Comparison of ENCODE assay signal across 20 mouse cellular contexts in genomic region chr14:51291505-51291904, GRCm38 (mm10). TPM values are rescaled to one million over a fixed set of nuclear protein-coding genes. Genes with fewer than 3 reads are reported as not detected.
DNase-seq lines count a peak whose midpoint lies in the region; TF ChIP-seq lines count a peak whose summit lies in the region.
"Had no signal": no experiment of that assay in that cellular context is flagged by ENCODE, and none has a peak within 500 bp of the region (broad histone marks: within the 10 kb centered on the region; RNA-seq: fewer than 3 reads in every experiment).

No protein-coding gene starts in this region.

- no peaks in the 10 kb centered on the region for H3K79me2 ChIP-seq in heart, adult 2 months (replicated peaks; ENCODE audit: control insufficient read depth, insufficient read depth, low read length)

- H3K9ac ChIP-seq in heart, adult 2 months (ENCODE audit: low read depth, low read length), result no peak overlapping the region
- H3K9ac ChIP-seq: embryonic facial prominence, embryonic 13.5 days; limb, embryonic 12.5 days; liver, embryonic 15.5 days; midbrain, embryonic 13.5 days had no signal

- no peaks in the 10 kb centered on the region for H3K4me1 ChIP-seq in heart, adult 2 months (ENCODE audit: control insufficient read depth, insufficient read depth, low read length)
- H3K4me1 ChIP-seq: embryonic facial prominence, embryonic 13.5 days; forebrain, embryonic 10.5 days; limb, embryonic 12.5 days; liver, embryonic 15.5 days; midbrain, embryonic 13.5 days had no signal

- no peaks in the 10 kb centered on the region for H3K27me3 ChIP-seq in heart, adult 2 months (ENCODE audit: control insufficient read depth, insufficient read depth, low read length)
- H3K27me3 ChIP-seq: embryonic facial prominence, embryonic 13.5 days; limb, embryonic 12.5 days; liver, embryonic 15.5 days; midbrain, embryonic 13.5 days had no signal

- no peak overlapping the region for H3K4me3 ChIP-seq in left cerebral cortex, adult 2 months
- H3K4me3 ChIP-seq in heart, adult 2 months, result no peak overlapping the region
- H3K4me3 ChIP-seq: embryonic facial prominence, embryonic 13.5 days; forebrain, embryonic 10.5 days; limb, embryonic 12.5 days; liver, embryonic 15.5 days; midbrain, embryonic 13.5 days had no signal

- WGBS in heart, adult 2 months, result 50% methylated on average over 1 of the region's 1 CpGs

- no peak for TF ChIP-seq POLR2A in heart, adult 2 months (IDR thresholded peaks at IDR 0.05; ENCODE audit: insufficient read depth, low read depth, low read length)

- DNase-seq in frontal cortex, adult 2 months (ENCODE audit: extremely low spot score in 1 of 2, low spot score in 1 of 2), result peak; percentile 1 to 8
- DNase-seq in frontal cortex, postnatal 36 days (ENCODE audit: low spot score in 2 of 2), result no peak
- peak; percentile 7 to 15 for DNase-seq in left cerebral cortex, postnatal 14 days (ENCODE audit: low spot score in 2 of 2)
- no peak for DNase-seq in left cerebral cortex, adult 2 months (ENCODE audit: extremely low spot score in 1 of 2, low spot score in 2 of 2)
- DNase-seq in adrenal gland, postnatal 14 days, result peak; percentile 62
- DNase-seq in cerebellum, adult 8-10 months, result peak; percentile 70
- no peak for DNase-seq in urinary bladder, adult 2 months (ENCODE audit: low spot score)
- no peak for DNase-seq in heart, adult 2 months
- DNase-seq: heart, postnatal 14 days; kidney, adult 11 months; kidney, postnatal 25 days; lung, postnatal 4 days had no signal

- intact Hi-C loops in left cerebral cortex, postnatal 14 days (cut with DNase I), result no loop called here
- intact Hi-C loops in left cerebral cortex, adult 2 months (cut with DNase I), result no loop called here
- intact Hi-C loops in heart, adult 2 months (cut with DNase I), result no loop called here

- no peak for TF ChIP-seq CTCF in left cerebral cortex, adult 2 months (IDR thresholded peaks at IDR 0.05)
- no peak for TF ChIP-seq CTCF in heart, adult 2 months (IDR thresholded peaks at IDR 0.05)

- H3K36me3 ChIP-seq in heart, adult 2 months (ENCODE audit: control insufficient read depth, insufficient read depth, low read length), result no peaks in the 10 kb centered on the region
- H3K36me3 ChIP-seq: embryonic facial prominence, embryonic 13.5 days; forebrain, embryonic 10.5 days; limb, embryonic 12.5 days; liver, embryonic 15.5 days; midbrain, embryonic 13.5 days had no signal

- H3K27ac ChIP-seq in left cerebral cortex, adult 2 months, result no peak overlapping the region
- no peak overlapping the region for H3K27ac ChIP-seq in heart, adult 2 months
- H3K27ac ChIP-seq: embryonic facial prominence, embryonic 13.5 days; forebrain, embryonic 10.5 days; limb, embryonic 12.5 days; liver, embryonic 15.5 days; midbrain, embryonic 13.5 days had no signal

- TF ChIP-seq EP300 in heart, adult 2 months (IDR thresholded peaks at IDR 0.05; ENCODE audit: insufficient read depth, low read depth, low read length), result no peak

RNA-seq across cellular contexts. Expression of gene Rnase2a, which starts 35.6 kb away (rescaled TPM):
- polyA plus RNA-seq in frontal cortex, adult 2 months (2012; rRNA removed), result not detected in 2 replicates
- total RNA-seq in left cerebral cortex, postnatal 14 days (2021), result not detected
- not detected for total RNA-seq in left cerebral cortex, adult 2 months (2021)
- total RNA-seq in adrenal gland, postnatal 14 days (2021), result 1.4 and 1.9 TPM in 2 replicates
- 0.12 TPM in 1 of 2 replicates, not detected in the other for polyA plus RNA-seq in urinary bladder, adult 2 months (2012; rRNA removed)
- total RNA-seq in heart, adult 2 months (2021), result under 1 TPM; 0.57 to 0.89 TPM
- not detected in 2 replicates for polyA plus RNA-seq in heart, adult 2 months (2012; rRNA removed)
- total RNA-seq: common myeloid progenitor, adult 5-6 weeks; heart, postnatal 14 days had no signal
- polyA plus RNA-seq: embryonic facial prominence, embryonic 13.5 days; forebrain, embryonic 10.5 days; limb, embryonic 12.5 days; liver, embryonic 15.5 days; midbrain, embryonic 13.5 days; neural tube, embryonic 11.5 days; testis, adult 2 months had no signal

Comparison
In these comparisons a context has a peak if more than half of its experiments do, and no peak if none do; other contexts are left out.
1. DNase-seq: peak in frontal cortex, adult 2 months (2 of 2), left cerebral cortex, postnatal 14 days (2 of 2), adrenal gland, postnatal 14 days (single experiment) and cerebellum, adult 8-10 months (single experiment); none in frontal cortex, postnatal 36 days (0 of 2), left cerebral cortex, adult 2 months (0 of 2), urinary bladder, adult 2 months (single experiment) and heart, adult 2 months (0 of 2).